Mouse (Mus musculus) kidney, embryonic 15.5 days (tissue): ENCODE data around the gene Akap9. TPM values are rescaled to one million over a fixed set of nuclear protein-coding genes. Genes with fewer than 3 reads are reported as not detected.
"Not testable (repeated sequence)": the region's sequence is repeated elsewhere in the genome, so short reads cannot be mapped to it uniquely, and the experiment has no call there.

ENCODE experiments used
- ATAC-seq: fragments of 200-750 bp; cut with Nextera tagmentation; replicated peaks from 2 replicates; pipeline ENCODE4 v1.8.0; 2017; ENCODE audit warnings: moderate TSS enrichment; ENCODE audit not compliant: low FRiP score
- H3K27ac ChIP-seq: fragments of 300-500 bp; sonication (generic); 2 replicates; pipeline ENCODE4 v1.5.1; 2015; ENCODE audit warnings: mild to moderate bottlenecking, inconsistent platforms
- H3K27me3 ChIP-seq: fragments of 300-500 bp; sonication (generic); 2 replicates; pipeline ENCODE4 v1.6.1; 2015; ENCODE audit warnings: inconsistent platforms
- H3K36me3 ChIP-seq: fragments of 300-500 bp; sonication (generic); 2 replicates; pipeline ENCODE4 v1.6.1; 2015; ENCODE audit warnings: inconsistent platforms
- H3K4me1 ChIP-seq: fragments of 300-500 bp; sonication (generic); 2 replicates; pipeline ENCODE4 v1.6.1; 2015; ENCODE audit warnings: inconsistent platforms
- H3K4me2 ChIP-seq: fragments of 300-500 bp; sonication (generic); 2 replicates; pipeline ENCODE4 v1.6.1; 2015; ENCODE audit warnings: moderate library complexity, mild to moderate bottlenecking, inconsistent platforms
- H3K4me3 ChIP-seq: fragments of 300-500 bp; sonication (generic); replicated peaks from 2 replicates; pipeline ENCODE4 v1.5.1; 2015; ENCODE audit warnings: mild to moderate bottlenecking, inconsistent platforms
- H3K9ac ChIP-seq: fragments of 300-500 bp; sonication (generic); 2 replicates; pipeline ENCODE4 v1.6.1; 2015; ENCODE audit warnings: mild to moderate bottlenecking, inconsistent platforms
- H3K9me3 ChIP-seq: fragments of 300-500 bp; sonication (generic); replicated peaks from 2 replicates; pipeline ENCODE4 v1.6.1; 2016; ENCODE audit warnings: inconsistent platforms
- WGBS: fragments of 180-500 bp; shearing (Covaris S2); methylation state at CpG from one replicate; pipeline ENCODE4 v1.1.7; 2015; ENCODE audit warnings: mixed read lengths; 5-methylcytosine and 5-hydroxymethylcytosine counted together
- polyA plus RNA-seq: library from polyadenylated mRNA; unstranded; fragments of >200 nt; fragmentation: Nextera tagmentation; extraction: Ambion mirVana; gene quantifications from 2 replicates; pipeline ENCODE4 v1.2.1, GENCODE M21; 2015

Gene Akap9
- polyA plus RNA-seq, 1 experiment from 2014 or later = 126 TPM

DNA sequence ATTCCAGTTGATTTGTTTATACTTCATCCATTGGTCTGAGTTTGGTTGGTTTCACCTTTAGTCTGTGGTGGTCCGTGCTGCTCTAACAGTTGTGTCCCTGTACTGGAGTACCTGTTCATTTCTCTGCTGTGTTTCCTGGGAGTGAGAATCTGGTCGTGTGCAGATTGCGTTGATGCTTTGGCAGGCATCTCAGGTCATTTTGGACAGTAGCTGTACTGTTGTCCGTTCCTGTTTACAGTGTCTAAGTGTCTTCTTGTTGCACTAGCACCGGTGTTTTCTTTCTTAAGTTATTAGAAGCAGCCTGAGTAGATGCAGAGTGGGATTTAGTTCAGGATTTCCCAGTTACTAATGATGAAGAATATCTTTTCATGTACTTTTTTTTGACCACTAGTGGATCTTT is 7.4 kb downstream of the Akap9 start:
- no peak overlapping the region for H3K4me2 ChIP-seq
- no peak overlapping the region for H3K4me3 ChIP-seq
- 91% methylated on average over 5 of the region's 5 CpGs for WGBS
- no peak overlapping the region for H3K9ac ChIP-seq
- H3K9me3 ChIP-seq = no peaks in the 10 kb centered on the region
- H3K4me1 ChIP-seq = peaks cover 6% of the 10 kb centered on the region
- no peak for ATAC-seq
- no peak overlapping the region for H3K27ac ChIP-seq
- no peaks in the 10 kb centered on the region for H3K27me3 ChIP-seq
- no peaks in the 10 kb centered on the region for H3K36me3 ChIP-seq

DNA sequence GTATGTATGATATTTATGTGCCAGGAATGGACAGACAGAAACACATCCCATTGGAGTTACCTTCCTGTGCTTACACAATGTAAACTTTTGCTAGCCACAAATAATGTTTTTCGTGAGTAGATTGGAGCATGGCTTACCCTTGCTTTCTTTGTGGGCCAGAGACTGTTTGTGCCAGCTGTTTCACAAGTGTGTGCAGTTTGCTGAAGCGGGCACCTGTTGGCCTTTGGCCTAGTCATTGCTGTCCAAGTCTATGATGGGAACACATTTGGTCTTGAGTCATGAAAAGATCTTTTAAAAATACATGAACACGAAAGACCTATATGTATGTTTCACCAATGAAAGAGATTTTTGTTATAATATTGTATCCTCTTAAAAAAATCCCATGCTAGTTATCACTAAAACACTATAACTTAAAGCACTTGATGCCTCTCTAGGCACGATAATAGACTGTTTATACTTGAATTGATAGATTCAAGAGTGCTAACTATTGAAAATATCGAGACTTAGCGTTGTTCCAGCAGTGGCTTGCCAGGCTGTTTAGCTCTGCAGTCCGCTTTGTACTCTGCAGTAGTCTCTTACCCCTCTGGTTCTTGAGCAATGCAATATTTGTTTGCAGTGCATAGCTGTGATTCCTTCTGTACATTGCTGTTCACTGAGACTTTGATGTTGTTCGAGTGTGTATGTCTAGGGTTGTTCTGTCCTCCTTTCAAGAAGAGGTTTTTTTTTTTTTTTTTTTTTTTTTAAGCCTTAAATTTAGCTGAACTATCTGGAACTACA is 8.1 kb downstream of the Akap9 start:
- Histone ChIP-seq H3K36me3 (no peaks in the 10 kb centered on the region), H3K4me3 (no peak overlapping the region), H3K27me3 (no peaks in the 10 kb centered on the region), H3K4me2 (no peak overlapping the region), H3K9me3 (no peaks in the 10 kb centered on the region), H3K4me1 (peaks cover 3% of the 10 kb centered on the region; the same call in 1 of the 2 replicates), H3K9ac (no peak overlapping the region), H3K27ac (no peak overlapping the region)
- no peak for ATAC-seq
- 94% methylated on average over 8 of the region's 8 CpGs for WGBS

DNA sequence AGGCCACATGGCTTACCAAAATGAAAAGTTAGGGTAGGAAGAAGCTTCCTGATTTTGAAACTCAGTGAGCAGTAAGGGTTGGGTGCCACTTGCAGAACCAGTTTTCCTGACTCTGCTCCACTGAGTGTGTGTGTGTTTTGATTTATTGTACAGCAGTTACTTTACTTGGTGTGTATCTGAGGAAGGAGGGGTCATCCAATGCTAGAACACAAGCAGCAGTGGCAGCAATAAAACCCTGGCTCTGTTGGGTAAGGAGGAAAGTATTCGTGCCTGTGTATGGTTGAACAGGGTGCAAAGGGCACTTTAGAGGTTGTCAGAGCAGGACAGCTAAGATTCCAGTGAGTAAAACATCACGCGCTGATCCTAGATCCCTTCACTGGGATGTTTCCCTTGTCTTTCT is 11.1 kb downstream of the Akap9 start:
- Histone ChIP-seq H3K27ac (no peak overlapping the region), H3K4me2 (no peak overlapping the region)

DNA sequence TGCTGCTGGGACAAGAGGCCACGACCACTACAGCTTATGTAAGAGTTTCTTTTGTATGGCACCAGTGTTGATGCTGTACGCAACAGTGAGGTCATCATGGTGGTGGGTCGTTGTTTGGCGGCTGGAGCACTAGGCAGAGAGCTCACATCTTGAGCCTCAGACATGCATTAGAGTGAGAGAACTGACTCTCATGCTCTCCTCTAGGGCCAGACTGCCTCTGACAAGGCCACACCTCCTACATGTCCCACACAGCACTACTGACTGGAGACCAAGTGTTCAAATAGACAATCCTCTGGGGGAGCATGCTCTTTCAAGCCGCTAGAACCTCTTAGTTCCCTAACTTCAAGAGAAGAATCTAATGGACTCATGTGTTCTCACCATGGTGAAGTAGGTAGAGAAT is 11.5 kb downstream of the Akap9 start:
- Histone ChIP-seq H3K9ac (no peak overlapping the region), H3K9me3 (no peaks in the 10 kb centered on the region), H3K27me3 (no peaks in the 10 kb centered on the region), H3K4me3 (no peak overlapping the region), H3K27ac (no peak overlapping the region), H3K4me2 (no peak overlapping the region), H3K4me1 (peaks cover 3% of the 10 kb centered on the region; the same call in 1 of the 2 replicates), H3K36me3 (0 out of 2 replicates have a peak, but pooled peaks cover 4% of the 10 kb centered on the region)
- 0 out of 2 replicates have a peak, but pooled peaks have one; percentile 6 for ATAC-seq
- 93% methylated on average over 5 of the region's 5 CpGs for WGBS

More for the DNA sequence above, 11.1 kb downstream of the Akap9 start:
- peak; percentile 40; the same call in 1 of the 2 replicates for ATAC-seq
- Histone ChIP-seq H3K4me3 (no peak overlapping the region), H3K4me1 (peaks cover 3% of the 10 kb centered on the region; the same call in 1 of the 2 replicates), H3K9me3 (no peaks in the 10 kb centered on the region), H3K9ac (no peak overlapping the region), H3K36me3 (0 out of 2 replicates have a peak, but pooled peaks cover 4% of the 10 kb centered on the region), H3K27me3 (no peaks in the 10 kb centered on the region)
- 84% methylated on average over 3 of the region's 3 CpGs for WGBS

DNA sequence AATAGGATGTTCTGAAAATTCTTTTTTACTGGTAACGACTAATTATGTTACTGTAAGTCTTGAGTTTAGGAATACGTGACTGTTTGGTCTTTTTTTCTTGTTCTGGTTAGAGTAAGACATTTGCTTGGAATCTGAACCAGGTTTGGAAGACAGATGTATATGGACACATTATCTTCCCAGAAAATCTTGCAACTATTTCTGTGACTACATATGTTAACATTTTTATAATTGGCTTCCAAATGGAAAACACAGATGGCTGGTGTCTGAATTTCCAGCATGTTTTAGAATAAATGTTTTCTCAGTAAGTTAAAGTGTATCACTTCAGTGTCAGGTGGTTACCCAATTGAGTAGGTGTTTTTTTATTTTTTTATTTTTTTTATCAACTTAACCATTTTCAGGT is 13.4 kb downstream of the Akap9 start:
- Histone ChIP-seq H3K27ac (no peak overlapping the region), H3K4me1 (peaks cover 3% of the 10 kb centered on the region; the same call in 1 of the 2 replicates), H3K4me3 (no peak overlapping the region), H3K9me3 (no peaks in the 10 kb centered on the region), H3K27me3 (no peaks in the 10 kb centered on the region), H3K4me2 (no peak overlapping the region), H3K36me3 (0 out of 2 replicates have a peak, but pooled peaks cover 4% of the 10 kb centered on the region), H3K9ac (no peak overlapping the region)
- WGBS = 92% methylated on average over 2 of the region's 2 CpGs
- ATAC-seq = no peak

DNA sequence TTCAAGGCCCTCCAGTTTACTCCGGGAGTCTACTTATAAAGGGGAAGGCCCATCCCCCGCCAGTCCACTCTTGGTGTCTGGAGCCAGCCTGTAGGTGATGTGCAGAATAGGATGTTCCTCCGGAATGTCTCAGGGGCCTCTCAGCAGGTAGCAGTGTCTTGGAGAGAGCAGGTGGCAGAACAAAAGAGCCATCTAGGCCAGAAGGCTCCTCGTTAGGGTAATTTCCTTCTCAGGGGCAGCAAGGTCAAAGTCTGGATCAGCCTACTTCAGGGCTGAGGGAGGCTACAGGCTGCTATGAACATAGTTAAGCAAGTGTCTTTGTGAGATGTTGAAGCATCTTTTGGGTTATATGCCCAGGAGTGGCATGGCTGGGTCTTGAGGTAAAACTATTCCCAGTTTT is 15.3 kb downstream of the Akap9 start:
- WGBS = 61% methylated on average over 4 of the region's 4 CpGs

DNA sequence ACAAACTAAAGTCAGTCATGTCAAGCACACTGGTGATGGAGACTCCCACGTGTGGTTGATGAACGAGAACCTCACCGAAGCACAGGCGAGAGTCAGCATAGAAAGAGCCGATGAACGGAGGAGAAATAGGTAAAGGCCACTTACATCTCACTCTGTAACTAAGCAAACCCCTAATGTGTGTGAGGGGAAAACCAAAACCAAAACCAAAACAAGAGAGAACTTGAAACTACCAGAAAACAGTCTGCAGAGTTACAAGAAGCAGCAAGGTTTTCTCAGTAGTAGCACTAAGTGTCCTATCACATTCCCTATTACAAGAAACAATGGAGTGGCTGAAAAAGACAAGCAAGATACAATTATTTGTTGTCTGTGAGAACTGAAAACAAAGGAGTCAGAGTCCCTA is 24.6 kb downstream of the Akap9 start:
- no peak overlapping the region for H3K27ac ChIP-seq

More for the DNA sequence above, 15.3 kb downstream of the Akap9 start:
- not testable (repeated sequence) for H3K27ac ChIP-seq, H3K9me3 ChIP-seq, H3K9ac ChIP-seq, H3K4me2 ChIP-seq, H3K4me1 ChIP-seq, H3K36me3 ChIP-seq, H3K27me3 ChIP-seq, H3K4me3 ChIP-seq, ATAC-seq

DNA sequence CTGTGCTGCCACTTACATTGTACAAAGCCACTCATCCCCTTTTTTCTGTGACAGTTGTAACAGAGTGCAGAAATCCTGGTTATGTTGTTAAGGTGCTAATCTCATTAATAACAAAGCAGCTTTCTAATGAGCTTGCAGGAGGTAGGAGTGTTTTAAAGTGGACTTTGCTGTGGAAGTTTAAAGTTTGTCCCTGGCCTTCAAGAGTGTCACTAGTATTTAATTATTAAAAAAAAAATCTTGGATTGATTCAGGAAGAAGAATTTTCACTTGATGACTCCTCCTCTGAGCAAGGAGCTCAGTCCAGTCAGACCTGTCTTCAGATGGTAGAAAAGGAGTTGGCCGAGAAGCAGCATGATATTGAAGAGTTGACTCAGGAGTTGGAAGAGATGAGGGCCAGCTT is 26.7 kb downstream of the Akap9 start:
- H3K9ac ChIP-seq = no peak overlapping the region
- peaks cover 76% of the 10 kb centered on the region for H3K36me3 ChIP-seq
- no peak overlapping the region for H3K4me2 ChIP-seq
- ATAC-seq = no peak
- WGBS = 92% methylated on average over 1 of the region's 1 CpGs
- no peak overlapping the region for H3K27ac ChIP-seq
- H3K9me3 ChIP-seq = no peaks in the 10 kb centered on the region
- H3K4me1 ChIP-seq = no peaks in the 10 kb centered on the region
- H3K4me3 ChIP-seq = no peak overlapping the region
- H3K27me3 ChIP-seq = no peaks in the 10 kb centered on the region

More for the DNA sequence above, 24.6 kb downstream of the Akap9 start:
- WGBS = 91% methylated on average over 6 of the region's 6 CpGs
- H3K4me2 ChIP-seq = no peak overlapping the region
- H3K9ac ChIP-seq = no peak overlapping the region
- no peaks in the 10 kb centered on the region for H3K27me3 ChIP-seq
- no peak for ATAC-seq
- H3K4me3 ChIP-seq = no peak overlapping the region
- no peaks in the 10 kb centered on the region for H3K4me1 ChIP-seq
- H3K9me3 ChIP-seq = no peaks in the 10 kb centered on the region
- H3K36me3 ChIP-seq = peaks cover 75% of the 10 kb centered on the region

DNA sequence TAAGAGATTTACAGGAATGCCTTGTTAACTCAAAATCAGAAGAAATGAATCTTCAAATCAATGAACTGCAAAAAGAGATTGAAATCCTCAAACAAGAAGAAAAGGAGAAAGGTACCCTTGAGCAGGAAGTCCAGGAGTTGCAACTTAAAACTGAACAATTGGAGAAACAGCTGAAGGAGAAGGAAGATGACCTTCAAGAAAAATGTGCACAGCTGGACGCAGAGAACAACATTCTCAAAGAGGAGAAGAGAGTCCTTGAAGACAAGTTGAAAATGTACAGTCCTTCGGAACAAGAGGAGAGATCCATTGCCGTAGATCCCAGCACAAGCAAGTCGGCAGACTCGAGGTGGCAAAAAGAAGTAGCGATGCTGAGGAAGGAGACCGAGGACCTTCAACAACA is 33.4 kb downstream of the Akap9 start:
- no peaks in the 10 kb centered on the region for H3K9me3 ChIP-seq
- no peak overlapping the region for H3K27ac ChIP-seq
- H3K36me3 ChIP-seq = peaks cover 62% of the 10 kb centered on the region
- H3K4me3 ChIP-seq = no peak overlapping the region
- no peaks in the 10 kb centered on the region for H3K4me1 ChIP-seq
- ATAC-seq = no peak
- no peaks in the 10 kb centered on the region for H3K27me3 ChIP-seq
- 84% methylated on average over 7 of the region's 7 CpGs for WGBS
- no peak overlapping the region for H3K4me2 ChIP-seq
- H3K9ac ChIP-seq = no peak overlapping the region

DNA sequence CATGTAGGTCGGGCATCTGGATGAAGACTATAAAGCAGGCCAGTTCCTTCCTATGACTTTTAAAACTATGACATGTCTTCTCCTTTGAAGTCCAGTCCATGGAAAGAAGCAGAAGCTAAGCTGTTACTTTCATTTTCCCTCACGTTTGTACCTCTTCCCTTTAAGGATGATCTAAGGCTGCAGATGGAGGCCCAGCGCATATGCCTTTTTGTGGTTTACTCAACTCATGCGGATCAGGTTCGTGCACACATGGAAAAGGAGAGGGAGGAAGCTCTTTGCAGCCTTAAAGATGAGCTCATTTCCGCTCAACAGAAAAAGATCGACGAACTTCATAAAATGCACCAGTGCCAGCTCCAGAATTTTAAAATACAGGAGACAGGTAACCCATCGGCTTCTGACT is 40.6 kb downstream of the Akap9 start:
- ATAC-seq = no peak
- H3K4me3 ChIP-seq = no peak overlapping the region
- H3K4me2 ChIP-seq = no peak overlapping the region
- H3K36me3 ChIP-seq = peaks cover 54% of the 10 kb centered on the region
- no peak overlapping the region for H3K9ac ChIP-seq
- H3K27me3 ChIP-seq = no peaks in the 10 kb centered on the region
- H3K9me3 ChIP-seq = no peaks in the 10 kb centered on the region
- no peaks in the 10 kb centered on the region for H3K4me1 ChIP-seq
- WGBS = 94% methylated on average over 9 of the region's 9 CpGs
- no peak overlapping the region for H3K27ac ChIP-seq

DNA sequence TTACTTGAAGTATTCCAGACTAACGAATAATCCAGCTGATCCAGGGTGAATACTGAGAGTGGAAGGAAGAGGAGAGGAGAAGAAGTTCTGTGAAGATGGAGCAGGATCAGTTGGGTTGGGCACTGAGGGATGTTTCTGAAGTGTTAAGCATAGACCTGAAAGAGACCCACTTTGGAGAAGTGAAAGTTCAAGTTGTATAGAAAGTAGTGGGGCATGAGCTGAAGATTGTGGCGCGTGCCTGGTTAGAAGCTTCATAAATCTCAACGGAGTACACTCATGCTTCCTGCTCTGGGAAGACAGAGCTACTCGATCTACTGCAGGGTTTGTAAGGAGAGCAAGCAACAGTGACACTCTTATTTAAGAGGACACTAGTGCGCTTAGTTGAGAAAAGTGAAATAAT is 41.3 kb downstream of the Akap9 start:
- WGBS = 90% methylated on average over 6 of the region's 6 CpGs
- no peak overlapping the region for H3K27ac ChIP-seq
- H3K4me3 ChIP-seq = no peak overlapping the region
- H3K4me1 ChIP-seq = no peaks in the 10 kb centered on the region
- H3K36me3 ChIP-seq = peaks cover 57% of the 10 kb centered on the region
- H3K9ac ChIP-seq = no peak overlapping the region
- H3K9me3 ChIP-seq = no peaks in the 10 kb centered on the region
- no peaks in the 10 kb centered on the region for H3K27me3 ChIP-seq
- no peak for ATAC-seq
- H3K4me2 ChIP-seq = no peak overlapping the region

DNA sequence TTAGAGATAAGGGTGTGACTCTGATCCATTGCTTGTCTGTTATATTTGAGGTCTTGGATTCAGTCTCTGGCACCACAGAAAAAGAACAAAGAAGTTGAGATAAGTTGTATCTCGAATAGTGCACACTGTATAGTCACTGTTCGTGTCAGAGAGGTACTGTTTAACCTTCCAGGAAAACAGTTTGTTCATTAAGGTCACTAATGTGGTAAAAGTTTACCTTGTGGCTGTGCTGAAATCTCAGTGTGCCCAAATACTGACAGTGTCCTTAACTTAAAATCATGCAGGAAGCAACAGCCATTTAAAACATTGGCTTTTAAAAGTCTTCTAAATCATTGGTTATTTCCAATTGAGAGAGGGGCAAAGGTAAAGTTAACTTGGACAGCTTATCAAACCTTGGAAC is 43.1 kb downstream of the Akap9 start:
- H3K9me3 ChIP-seq = no peaks in the 10 kb centered on the region
- H3K36me3 ChIP-seq = peaks cover 69% of the 10 kb centered on the region
- H3K27ac ChIP-seq = no peak overlapping the region
- H3K27me3 ChIP-seq = no peaks in the 10 kb centered on the region
- WGBS = 88% methylated on average over 2 of the region's 2 CpGs
- no peaks in the 10 kb centered on the region for H3K4me1 ChIP-seq
- no peak overlapping the region for H3K4me3 ChIP-seq
- no peak overlapping the region for H3K4me2 ChIP-seq
- no peak overlapping the region for H3K9ac ChIP-seq
- no peak for ATAC-seq

DNA sequence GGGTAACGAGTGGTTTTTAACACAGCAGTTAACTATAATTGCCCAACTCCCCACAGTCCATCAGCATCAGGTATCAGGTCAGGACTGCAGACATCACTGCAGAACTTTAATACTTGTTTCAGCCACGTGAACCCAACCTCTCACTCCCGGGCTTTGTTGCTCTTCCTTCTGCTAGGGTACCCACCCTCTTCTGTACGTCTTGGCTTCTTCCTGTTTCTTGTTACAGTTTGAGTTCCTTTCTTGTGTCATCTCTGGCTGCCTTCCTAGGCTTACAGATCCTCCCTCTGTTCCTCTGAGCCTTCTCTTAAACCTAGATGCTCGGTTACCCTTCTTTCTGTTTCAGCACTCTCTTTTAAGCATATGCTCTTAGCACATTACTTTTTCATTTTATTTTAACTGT is 45.9 kb downstream of the Akap9 start:
- no peak overlapping the region for H3K4me2 ChIP-seq
- no peak overlapping the region for H3K27ac ChIP-seq
- no peak overlapping the region for H3K4me3 ChIP-seq
- H3K4me1 ChIP-seq = no peaks in the 10 kb centered on the region
- ATAC-seq = no peak
- H3K27me3 ChIP-seq = no peaks in the 10 kb centered on the region
- WGBS = 79% methylated on average over 5 of the region's 5 CpGs
- peaks cover 79% of the 10 kb centered on the region for H3K36me3 ChIP-seq
- H3K9ac ChIP-seq = no peak overlapping the region
- no peaks in the 10 kb centered on the region for H3K9me3 ChIP-seq
